Mouse (Mus musculus) liver (tissue): ENCODE measurements around the gene Actl6b.

ENCODE experiments used
- DNase-seq: peaks from one replicate; pipeline ENCODE4 v3.0.0-alpha.2; 2020; ENCODE audit warnings: mixed read lengths

The Actl6b gene

GRCm38 (mm10) chr5:137553411-137553837 is at the start of gene Actl6b:
Gene Actl6b (plus strand): TSS chr5:137553517.
- peak; percentile 75 for DNase-seq

DNA sequence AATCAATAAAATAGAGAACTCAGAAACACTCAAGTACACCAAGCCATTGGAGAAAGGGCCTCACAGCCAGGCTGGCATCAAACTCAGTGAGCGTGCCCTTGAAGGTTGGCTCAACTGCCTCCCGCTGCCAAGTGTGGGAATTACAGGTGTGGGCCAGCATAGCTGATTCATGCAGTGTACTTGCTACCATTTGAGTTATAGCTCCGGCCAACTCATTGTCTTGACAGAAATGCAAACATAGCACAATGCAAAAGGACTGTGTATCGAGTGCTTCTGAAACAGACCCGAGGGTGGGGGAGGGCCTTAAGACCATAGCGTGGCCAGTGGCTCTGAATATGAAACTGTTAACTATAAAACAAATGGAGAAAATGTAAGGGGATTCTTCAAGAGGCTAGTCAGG is 49.3 kb upstream of the Actl6b start:
- peak; percentile 46 for DNase-seq

DNA sequence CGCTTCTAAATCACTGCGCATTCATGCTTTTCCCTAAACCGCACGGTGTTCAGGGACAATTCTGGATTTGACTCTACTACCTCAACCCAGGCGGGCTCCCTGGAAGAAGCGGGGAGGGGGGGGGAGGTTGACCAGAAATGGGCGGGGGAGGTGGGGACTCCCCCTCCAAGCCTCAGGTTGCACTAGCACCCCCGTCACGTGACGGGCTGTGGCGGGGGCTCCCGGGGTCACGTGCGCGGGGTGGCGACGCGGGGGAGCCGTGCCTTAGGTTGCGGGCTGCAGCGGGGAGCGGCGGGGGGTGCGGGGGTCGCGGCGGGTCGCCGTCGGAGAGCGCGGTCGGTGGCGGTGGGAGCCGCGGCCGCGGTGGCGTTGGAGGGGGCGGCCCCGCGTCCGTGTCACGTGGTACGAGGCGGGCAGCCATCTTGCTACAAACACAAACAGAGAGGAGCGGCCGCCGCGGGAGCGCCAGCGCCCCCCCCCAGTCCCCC is 43.3 kb upstream of the Actl6b start:
- DNase-seq: peak; percentile 74

DNA sequence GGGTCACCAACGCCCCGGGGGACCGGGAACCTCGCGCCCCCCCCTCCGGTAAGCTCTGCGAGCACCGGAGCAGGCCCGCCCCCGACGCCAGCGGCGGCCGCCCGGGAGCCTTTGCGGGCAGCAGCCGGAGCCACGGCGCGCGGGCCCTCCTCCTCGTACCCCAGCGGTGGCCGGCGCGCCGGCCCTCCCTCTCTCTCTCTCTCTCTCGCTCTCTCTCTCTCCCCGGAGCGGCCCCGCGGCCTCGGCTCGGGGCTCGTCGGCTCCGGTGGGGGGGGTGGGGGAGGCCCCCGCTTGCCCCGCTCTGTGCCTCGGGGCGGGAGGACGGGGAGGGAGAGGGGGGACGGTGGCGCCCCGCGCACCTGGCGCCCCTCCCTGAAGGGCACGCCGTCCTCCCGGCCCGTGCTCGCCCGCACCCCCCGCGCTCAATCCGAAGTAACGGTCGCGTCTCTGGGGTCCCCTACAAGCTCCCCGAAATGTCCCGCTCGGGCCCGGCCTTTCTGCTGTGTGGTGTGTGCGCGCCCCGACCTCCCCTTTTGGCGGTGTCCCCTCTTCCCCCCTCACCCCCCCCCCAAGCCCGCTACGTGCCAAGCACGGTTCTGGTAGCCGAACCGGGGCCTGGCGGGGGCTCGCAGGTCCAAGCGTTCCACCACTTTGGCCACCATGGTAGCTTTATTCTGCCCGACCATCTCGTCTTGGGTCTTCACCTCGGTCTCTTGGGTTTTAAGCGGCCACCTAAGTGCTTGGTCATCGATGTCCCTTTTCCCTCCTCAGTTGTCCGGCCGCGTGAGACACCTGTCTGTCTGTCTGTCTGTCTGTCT is 42.5 kb upstream of the Actl6b start:
- no peak for DNase-seq

DNA sequence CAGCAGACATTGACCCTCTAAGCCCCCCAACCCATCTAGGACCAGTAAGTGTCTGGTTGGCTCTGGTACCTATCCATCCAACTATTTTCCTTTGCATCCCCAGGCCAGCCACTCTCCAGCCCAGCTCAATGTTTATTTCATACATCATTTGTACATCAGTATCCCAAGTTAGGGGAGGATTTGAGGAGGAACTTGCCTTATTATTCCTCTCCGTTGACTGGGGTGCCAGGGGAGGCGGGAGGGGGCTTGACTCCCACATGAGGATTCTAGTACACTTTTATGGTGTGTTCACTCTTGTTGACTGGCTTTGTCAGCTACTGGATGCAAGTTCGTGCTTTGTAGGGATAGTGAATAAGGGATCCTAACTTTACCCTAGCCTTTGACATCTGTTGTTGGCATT is 41.6 kb upstream of the Actl6b start:
- DNase-seq: no peak

- DNase-seq: peak; percentile 43
These were observed 40.2 kb upstream of the Actl6b start for GRCm38 (mm10) chr5:137512847-137513794.

DNA sequence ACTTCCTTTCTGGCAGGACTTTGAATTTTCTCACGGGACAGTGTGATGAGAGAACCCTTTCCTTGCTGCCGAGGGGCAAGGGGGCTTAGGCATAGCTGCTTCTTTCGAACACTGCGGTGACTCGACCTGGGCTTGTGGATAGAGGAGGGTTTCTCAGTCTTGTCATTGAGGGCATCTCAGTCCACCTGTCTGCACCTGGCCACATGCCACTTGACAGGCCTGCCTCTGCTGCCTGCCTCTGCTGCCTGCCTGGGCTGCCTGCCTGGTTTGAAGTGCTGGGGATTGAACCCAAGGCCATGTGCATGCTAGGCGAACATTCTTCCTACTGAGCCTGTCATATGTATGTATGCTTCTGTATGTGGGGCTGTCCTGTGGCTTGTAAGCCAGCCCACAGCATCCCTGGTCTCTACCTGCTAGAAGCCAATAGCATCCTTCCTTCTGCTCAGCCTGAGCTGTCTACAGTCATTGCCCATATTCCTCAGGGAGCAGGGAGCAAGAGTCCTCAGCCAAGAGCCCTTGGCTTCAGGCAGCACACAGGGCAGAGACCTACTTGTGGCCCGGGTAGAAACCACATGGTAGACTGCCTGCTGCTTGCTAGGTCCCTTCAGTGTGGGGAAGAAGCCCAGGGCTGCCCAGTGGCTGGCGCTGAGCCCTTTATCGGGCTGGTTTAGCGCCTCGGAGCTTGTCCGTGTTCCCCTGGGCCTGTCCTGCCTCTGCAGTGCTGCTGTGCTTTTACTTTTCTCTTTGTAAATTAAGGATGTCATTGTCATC is 39.2 kb upstream of the Actl6b start:
- no peak for DNase-seq

DNA sequence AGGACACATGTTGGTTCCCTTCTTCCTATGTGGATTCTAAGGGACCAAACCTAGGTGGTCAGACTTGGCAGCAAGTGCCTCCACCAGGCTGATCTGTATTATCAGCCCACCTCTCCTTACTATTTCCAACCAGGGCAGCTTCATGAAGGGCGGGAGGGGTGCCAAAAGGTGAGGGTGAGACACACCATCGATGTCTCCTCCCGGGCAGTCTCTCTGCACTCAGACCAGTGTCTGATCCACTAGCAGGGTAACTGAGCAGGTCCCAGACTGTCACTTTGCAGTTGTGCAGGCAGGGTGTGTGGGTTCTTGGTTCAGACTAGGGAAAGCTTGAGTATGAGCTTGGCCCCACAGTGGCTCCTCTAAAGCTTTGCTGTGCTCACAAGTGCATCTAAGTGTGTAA is 38.5 kb upstream of the Actl6b start:
- DNase-seq: no peak

- peak; percentile 49 for DNase-seq
These were observed 34.9 kb upstream of the Actl6b start, which contains the start of gene Gigyf1 for GRCm38 (mm10) chr5:137518436-137518835. Gene Gigyf1 (plus strand): TSS chr5:137518548.

DNA sequence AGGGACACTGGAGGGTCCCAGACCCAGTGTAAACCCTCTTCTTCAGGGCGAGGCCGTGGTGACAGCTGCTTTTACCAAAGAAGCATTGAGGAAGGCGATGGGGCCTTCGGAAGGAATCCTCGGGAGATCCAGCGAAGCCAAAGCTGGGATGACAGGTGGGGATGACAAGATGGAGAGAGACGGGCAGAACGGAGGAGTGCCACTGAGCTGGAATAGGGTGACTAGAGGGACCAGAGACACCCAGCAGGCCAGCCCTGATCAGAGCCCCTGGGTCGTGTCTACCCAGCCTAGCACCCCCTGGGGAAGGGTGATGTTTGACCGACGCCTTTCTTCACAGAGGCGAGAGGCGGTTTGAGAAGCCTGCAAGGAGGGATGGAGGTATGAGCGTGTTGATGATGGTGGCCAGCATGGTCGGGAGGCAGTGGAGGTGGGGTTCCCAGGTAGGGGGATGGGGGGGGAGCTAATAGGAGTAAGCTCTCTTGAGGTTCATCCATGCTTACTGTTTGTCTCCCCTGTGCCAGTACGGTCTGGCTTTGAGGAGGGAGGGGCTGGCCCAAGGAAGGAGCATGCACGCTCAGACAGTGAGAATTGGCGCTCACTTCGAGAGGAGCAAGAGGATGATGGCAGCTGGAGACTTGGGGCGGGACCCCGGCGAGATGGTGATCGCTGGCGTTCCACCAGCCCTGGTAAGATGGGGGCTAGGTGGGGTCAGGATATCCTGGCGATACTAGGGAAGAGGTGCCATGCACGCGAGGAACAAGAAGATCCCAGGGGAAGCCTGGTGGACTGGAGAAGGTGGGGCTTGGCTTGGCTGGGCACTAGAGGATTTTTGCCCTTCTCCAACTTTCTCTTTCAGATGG is 33.4 kb upstream of the Actl6b start:
- no peak for DNase-seq

GRCm38 (mm10) chr5:137521861-137522260 is 31.5 kb upstream of the Actl6b start:
- no peak for DNase-seq

- no peak for DNase-seq
These were observed 30.6 kb upstream of the Actl6b start for GRCm38 (mm10) chr5:137522711-137523110.

DNA sequence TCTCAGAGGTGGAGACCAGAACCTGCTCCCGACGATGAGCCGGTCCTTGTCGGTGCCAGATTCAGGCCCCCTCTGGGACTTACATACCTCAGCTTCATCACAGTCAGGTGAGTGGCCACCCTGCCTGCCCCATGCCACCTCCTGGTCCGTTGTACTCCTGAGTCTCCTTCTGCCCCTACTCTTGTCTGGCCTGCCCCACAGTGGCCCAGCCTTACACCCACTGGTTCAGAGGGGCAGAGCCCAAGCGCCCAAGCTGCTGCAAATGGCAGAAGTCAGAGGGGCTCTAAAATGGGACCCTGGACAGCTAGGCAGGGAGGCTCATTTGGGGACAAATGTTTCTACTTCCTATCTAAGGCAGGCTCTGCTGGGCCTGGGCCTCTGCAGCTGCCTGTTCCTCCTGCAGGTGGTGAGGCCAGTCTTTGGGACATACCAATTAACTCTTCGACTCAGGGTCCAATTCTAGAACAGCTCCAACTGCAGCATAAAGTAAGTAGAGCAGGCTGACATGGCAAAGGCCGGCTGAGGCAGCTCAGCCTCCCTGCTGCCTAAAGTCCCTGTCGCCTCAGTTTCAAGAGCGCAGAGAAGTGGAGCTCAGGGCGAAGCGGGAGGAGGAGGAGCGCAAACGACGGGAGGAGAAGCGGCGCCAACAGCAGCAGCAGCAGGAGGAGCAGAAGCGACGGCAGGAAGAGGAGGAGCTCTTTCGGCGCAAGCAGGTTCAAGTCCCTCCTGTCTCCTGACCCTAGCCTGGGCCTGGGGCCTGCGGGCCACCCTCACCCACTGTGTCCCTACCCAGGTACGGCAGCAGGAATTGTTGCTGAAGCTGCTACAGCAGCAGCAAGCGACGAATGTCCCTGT is 29.7 kb upstream of the Actl6b start:
- no peak for DNase-seq

GRCm38 (mm10) chr5:137524251-137524515 is 29.1 kb upstream of the Actl6b start:
- no peak for DNase-seq

DNA sequence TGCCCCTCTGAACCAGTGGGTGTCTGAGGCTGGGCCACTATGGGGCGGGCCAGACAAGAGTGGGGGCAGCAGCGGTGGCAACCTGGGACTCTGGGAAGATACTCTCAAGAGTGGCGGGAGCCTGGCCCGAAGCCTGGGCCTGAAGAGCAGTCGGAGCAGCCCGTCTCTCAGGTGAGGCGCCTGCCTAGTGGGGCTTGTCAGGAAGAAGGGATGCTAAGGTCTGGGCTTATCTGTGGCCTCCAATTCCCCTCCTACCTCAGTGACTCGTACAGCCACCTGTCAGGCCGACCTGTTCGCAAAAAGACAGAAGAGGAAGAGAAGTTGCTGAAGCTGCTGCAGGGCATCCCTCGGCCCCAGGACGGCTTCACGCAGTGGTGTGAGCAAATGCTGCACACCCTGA is 28.6 kb upstream of the Actl6b start:
- no peak for DNase-seq

DNA sequence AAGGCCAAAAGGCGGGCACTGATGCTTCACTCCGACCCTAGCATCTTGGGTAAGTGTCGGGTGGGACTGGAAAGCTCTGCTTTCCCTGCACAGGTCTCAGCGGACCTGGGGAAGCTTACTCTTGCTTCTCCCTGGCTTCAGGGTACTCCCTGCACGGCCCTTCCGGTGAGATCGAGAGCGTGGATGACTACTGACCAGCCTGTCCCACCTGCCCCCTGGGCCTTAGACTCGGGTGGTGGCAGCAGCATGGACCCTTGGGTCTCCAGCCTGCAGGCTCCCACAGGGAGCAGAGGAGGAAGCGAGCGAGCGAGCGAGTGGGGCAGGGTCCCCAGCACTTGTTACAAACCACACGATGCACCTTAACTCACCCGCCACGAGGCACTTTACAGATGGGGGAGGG is 27.8 kb upstream of the Actl6b start:
- no peak for DNase-seq

GRCm38 (mm10) chr5:137526192-137526936 is 27.0 kb upstream of the Actl6b start:
- DNase-seq: peak; percentile 74

- DNase-seq: no peak
These were observed 25.9 kb upstream of the Actl6b start for GRCm38 (mm10) chr5:137527413-137527812.

- DNase-seq: no peak
These were observed 24.9 kb upstream of the Actl6b start for GRCm38 (mm10) chr5:137528247-137528968.
